Mouse (Mus musculus) kidney, postnatal 25 days (tissue): ENCODE data around the gene Gm26558.

Source experiments
- DNase-seq, 2 experiments: peaks; one replicate each; pipeline ENCODE4 v3.0.0; 2021; ENCODE audit warnings: mixed read lengths in 2 of 2

The Gm26558 gene

GRCm38 (mm10) chr2:70647681-70648080, 14.2 kb downstream of the Gm26558 start:
- DNase-seq: no peak

DNA sequence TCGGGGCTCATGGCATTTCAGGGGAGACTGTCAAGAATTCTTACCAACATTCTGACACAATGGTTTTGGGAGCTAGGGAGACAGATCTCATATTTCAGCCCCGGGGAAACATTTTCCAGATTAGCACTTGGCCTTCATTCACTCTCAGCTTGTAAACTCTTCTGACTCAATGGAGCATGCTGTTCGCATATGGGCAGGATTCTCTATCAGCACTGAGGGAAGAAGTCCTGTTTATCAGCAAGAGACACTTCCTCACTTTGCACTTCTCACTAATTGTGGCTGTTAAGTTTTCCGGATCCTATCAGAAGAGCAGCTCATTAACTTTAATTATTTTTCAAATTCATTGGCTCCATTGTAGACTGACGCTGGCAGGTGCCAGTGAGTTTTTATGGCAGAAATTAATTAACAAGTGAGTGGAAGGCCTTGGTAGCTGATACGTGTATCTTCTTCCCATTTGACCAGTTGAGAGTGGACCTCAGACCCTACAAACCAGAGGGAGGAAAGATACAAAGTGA, 16.6 kb downstream of the Gm26558 start:
- DNase-seq: no peak

DNA sequence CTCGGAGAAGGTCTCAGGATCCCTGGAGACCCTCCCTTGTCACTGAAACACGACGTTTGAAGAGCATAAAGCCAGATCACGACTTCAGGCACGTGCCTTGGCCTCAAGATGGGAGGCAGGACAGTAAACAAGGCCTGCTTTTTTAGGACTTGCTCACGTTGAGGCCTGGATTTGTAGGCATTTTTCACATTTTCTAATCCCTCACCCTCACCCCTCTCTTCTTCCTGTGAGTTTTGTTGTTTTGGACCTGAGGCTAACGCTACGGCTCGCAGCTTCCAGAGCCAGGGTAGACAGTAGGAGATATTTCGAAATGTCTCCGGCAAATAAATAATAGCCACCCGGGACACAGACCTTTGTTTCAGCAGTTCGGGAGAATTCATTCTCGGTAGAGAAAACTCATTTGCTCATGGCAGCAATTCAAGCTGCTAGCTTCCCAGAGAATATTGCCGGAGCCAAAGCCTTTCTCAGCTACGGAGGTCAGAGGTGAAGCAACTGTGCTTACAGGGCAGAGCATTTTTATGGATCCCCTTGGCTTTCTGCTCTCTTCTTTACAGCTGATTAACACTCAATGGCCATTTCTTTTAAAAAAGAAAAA, 18.8 kb downstream of the Gm26558 start:
- peak; percentile 9 to 35 for DNase-seq

DNA sequence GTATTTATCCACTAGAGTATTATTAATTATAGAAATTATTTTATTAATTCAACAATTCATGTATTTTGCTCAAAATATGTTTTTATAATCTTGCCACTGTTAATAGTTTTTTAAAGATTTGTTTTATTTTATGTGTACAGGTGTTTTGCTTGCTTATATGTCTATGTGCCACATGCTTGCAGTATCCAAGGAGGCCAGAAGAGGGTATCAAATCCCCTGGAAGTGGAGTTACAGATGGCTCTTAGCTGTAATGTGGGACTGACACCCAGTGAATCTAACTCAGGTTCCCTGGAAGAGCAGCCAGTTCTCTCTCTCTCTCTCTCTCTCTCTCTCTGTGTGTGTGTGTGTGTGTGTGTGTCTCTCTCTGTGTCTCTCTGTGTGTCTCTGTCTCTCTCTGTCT, 20.9 kb downstream of the Gm26558 start:
- DNase-seq: no peak

GRCm38 (mm10) chr2:70634028-70634690, 27.7 kb downstream of the Gm26558 start:
- DNase-seq: no peak

- DNase-seq: no peak
Measured at GRCm38 (mm10) chr2:70632412-70632811, 29.5 kb downstream of the Gm26558 start.

DNA sequence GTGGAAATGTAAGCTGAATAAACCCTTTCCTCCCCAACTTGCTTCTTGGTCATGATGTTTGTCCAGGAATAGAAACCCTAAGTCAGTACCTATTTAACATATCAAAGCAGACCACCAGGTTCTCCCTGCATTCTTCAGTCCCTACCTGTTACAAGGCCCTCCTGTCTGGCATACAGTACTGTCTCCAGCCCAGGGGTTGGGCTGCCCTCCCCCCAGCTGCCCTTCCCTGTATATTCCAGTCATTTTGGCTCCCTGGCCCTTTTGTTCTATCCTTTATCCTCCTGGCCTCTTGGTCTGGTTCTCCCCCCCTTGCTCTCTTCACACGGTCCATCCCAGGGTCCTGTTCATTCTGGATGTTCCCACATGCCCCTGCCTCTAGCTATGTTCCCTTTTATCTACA, 30.6 kb downstream of the Gm26558 start:
- DNase-seq: no peak

DNA sequence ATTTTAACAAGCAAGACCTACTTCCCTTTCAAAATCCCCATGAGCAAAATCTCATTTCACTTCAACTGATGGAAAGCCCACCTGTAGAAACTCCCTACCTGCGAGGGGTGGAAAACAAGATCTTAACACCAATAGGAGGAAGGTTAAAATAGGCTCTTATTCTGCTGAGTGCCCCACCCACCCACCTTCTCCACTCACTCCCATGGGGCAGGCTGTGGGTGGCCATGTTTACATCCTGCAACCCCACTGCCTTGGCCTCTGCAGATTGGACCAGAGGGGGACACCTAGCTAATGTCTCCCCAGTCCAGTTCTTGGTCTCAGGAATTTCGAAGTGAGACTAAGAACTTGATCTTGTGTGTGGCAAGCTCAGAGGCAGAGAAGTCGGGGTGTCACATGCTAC, 32.0 kb downstream of the Gm26558 start:
- no peak for DNase-seq

- DNase-seq: peak; percentile 68 to 70
Measured at GRCm38 (mm10) chr2:70629339-70629761, 32.6 kb downstream of the Gm26558 start.

DNA sequence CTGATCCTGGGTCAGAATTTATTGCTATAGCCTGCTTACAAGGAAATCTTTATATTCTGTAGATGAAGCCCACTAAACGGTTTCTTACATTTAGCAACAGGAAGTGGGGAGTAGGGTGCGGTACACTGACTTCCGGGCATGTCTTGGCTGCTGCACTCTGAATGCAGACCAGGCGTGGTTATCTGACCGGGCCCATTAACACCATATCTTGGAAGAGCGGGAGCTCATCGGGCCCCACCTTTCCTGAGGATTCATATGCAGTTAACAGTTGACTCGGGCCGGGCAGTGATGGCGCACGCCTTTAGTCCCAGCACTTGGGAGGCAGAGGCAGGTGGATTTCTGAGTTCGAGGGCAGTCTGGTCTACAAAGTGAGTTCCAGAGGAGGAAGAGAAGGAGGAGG, 33.5 kb downstream of the Gm26558 start:
- no peak for DNase-seq

DNA sequence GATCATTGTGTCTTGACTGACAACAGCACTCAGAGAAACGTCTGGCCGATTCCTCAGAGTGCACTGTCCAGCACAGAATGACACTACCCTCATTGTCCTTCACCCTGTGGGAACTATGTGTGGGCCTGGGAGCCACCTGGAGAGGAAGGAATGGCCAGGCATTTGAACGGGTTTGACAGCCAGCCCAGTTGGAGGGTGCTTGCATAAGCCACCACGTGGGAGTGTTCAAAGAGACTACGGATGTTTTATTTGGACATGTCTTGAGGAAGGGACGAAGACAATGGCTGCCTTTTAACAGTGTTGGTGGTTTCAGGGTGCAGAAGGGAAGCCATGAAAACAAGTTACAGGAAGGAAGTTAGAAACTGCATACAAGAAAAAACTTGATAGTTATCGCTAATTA, 36.1 kb downstream of the Gm26558 start:
- no peak for DNase-seq

DNA sequence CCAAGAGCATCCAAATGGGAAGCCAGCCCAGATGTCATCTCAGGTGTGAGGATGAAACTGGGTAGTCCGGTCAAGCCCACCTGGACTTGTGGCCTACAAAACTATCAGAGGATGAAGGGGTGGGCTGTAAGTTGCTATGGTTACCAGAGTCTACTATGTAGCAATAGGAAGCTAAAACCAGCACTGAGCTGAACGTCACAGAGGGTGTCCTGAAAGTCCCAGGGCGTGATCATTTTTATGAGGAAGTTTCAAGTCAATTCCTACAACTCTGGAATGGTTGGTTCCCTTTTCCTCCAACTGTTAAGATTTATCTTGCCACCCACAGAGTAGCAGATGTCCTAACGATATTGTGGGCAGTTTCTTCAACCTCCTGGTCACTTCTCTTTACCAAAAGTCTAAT, 39.7 kb downstream of the Gm26558 start:
- no peak for DNase-seq

- peak; percentile 49 to 61 for DNase-seq
Measured at GRCm38 (mm10) chr2:70620225-70620624, 41.7 kb downstream of the Gm26558 start.

DNA sequence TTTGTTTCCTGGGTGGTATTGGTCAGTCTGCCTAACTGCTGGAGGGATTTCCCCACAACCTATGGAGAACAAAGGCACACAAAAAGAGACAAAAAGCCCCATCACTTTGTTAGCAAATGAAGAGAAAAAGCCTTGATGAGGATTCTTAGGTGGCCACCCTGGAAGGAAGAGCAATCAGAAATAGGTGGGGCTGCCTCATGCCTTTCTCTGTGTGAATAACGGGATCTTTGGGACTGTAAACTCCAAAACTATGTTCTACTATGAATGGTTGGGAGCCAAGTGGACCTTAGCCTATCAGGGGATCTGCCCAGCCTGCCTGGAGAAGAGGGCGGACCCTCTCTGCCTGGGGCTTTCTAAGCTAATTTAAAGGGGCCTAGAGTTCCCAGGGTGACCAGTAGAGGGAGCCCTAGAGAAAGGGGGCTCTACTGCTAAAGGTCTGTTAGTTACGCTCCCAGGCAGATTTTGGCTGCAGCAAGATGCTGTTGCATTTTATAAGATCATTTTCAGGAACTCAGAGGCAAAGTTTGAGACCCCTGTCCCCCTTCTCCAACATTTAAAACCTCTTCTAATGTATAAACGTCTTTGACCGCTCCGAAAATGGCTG, 42.6 kb downstream of the Gm26558 start:
- DNase-seq: no peak

DNA sequence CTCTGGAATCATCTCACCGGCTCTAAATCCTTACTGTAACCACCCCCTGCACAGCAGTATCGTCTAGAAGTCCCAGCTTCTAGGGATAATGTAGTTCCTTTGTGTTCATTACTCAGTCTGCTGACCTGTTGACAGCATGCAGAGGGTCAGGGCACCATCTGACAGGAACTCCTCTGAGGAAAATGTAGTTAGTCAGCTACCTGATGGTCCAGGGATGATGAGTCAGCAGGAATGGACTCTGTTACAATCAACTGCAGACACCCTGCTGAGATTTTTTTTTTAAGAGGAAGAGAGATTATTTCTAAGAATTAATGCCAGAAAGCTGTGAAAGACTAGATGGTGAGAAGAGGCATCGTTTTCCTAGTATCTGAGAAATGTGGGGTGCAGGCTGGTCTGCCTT, 45.3 kb downstream of the Gm26558 start:
- no peak for DNase-seq

GRCm38 (mm10) chr2:70616076-70616475, 45.8 kb downstream of the Gm26558 start:
- no peak for DNase-seq

- no peak for DNase-seq
Measured at GRCm38 (mm10) chr2:70614745-70615351, 47.1 kb downstream of the Gm26558 start.
